Mouse (Mus musculus) myocyte (in vitro differentiated cells): ENCODE results near the gene Col4a6. TPM values are rescaled to one million over a fixed set of nuclear protein-coding genes. Genes with fewer than 3 reads are reported as not detected.

Source experiments
- H3K27me3 ChIP-seq: one replicate; pipeline ENCODE4 v1.6.1; 2011; ENCODE audit not compliant: control insufficient read depth, insufficient read depth, insufficient read length
- H3K36me3 ChIP-seq: one replicate; pipeline ENCODE4 v1.6.1; 2011; ENCODE audit not compliant: control insufficient read depth, insufficient read depth
- H3K4me2 ChIP-seq: one replicate; pipeline ENCODE4 v1.6.1; 2011; ENCODE audit warnings: low read depth, control low read depth
- H3K4me3 ChIP-seq: one replicate; pipeline ENCODE4 v1.5.1; 2011; ENCODE audit warnings: mild to moderate bottlenecking, control low read depth, moderate library complexity
- H3K79me2 ChIP-seq: one replicate; pipeline ENCODE4 v1.6.1; 2011; ENCODE audit not compliant: control insufficient read depth, insufficient read depth
- H3ac ChIP-seq: one replicate; pipeline ENCODE4 v1.6.1; 2011; ENCODE audit not compliant: control insufficient read depth, insufficient read length
- CEBPB ChIP-seq: IDR thresholded peaks from 2 replicates; pipeline ENCODE4 v1.6.1; 2011; ENCODE audit warnings: mild to moderate bottlenecking, moderate library complexity; ENCODE audit not compliant: poor library complexity, insufficient read depth, severe bottlenecking
- E2F4 ChIP-seq: IDR thresholded peaks from one replicate; pipeline ENCODE4 v1.6.1; 2011; ENCODE audit warnings: mild to moderate bottlenecking, control low read depth, moderate library complexity; ENCODE audit not compliant: insufficient read depth
- MAX ChIP-seq: IDR thresholded peaks from one replicate; pipeline ENCODE4 v1.6.1; 2011; ENCODE audit warnings: low read depth, mild to moderate bottlenecking, control low read depth
- MYOD1 ChIP-seq, 3 experiments: IDR thresholded peaks; one replicate each; pipeline ENCODE4 v1.6.1; 2011; ENCODE audit warnings: control low read depth in 2 of 3, low read depth in 2 of 3, mild to moderate bottlenecking in 2 of 3, moderate library complexity in 1 of 3; ENCODE audit not compliant: insufficient read length in 2 of 3, control insufficient read depth in 1 of 3
- MYOG ChIP-seq, 3 experiments: IDR thresholded peaks; one replicate each; pipeline ENCODE4 v1.6.1; 2011; ENCODE audit warnings: control low read depth in 2 of 3, low read depth in 2 of 3, mild to moderate bottlenecking in 2 of 3; ENCODE audit not compliant: insufficient read length in 2 of 3, control insufficient read depth in 1 of 3, insufficient read depth in 1 of 3
- POLR2A ChIP-seq: IDR thresholded peaks from one replicate; pipeline ENCODE4 v1.6.1; 2011; ENCODE audit warnings: low read depth, mild to moderate bottlenecking, control low read depth, moderate library complexity; ENCODE audit not compliant: insufficient read length
- POLR2AphosphoS2 ChIP-seq: IDR thresholded peaks from one replicate; pipeline ENCODE4 v1.6.1; 2011; ENCODE audit warnings: low read depth, control low read depth; ENCODE audit not compliant: insufficient read length
- REST ChIP-seq: IDR thresholded peaks from one replicate; pipeline ENCODE4 v1.6.1; 2011; ENCODE audit warnings: mild to moderate bottlenecking, control low read depth, moderate library complexity; ENCODE audit not compliant: insufficient read depth, insufficient read length
- SRF ChIP-seq: IDR thresholded peaks from one replicate; pipeline ENCODE4 v1.6.1; 2011; ENCODE audit warnings: low read depth; ENCODE audit not compliant: control insufficient read depth, insufficient read length
- TCF12 ChIP-seq: IDR thresholded peaks from one replicate; pipeline ENCODE4 v1.6.1; 2011; ENCODE audit warnings: mild to moderate bottlenecking, control low read depth; ENCODE audit not compliant: poor library complexity, insufficient read depth, severe bottlenecking
- TCF3 ChIP-seq: IDR thresholded peaks from one replicate; pipeline ENCODE4 v1.6.1; 2011; ENCODE audit warnings: low read depth, control low read depth; ENCODE audit not compliant: insufficient read length
- USF1 ChIP-seq: IDR thresholded peaks from one replicate; pipeline ENCODE4 v1.6.1; 2011; ENCODE audit warnings: low read depth, mild to moderate bottlenecking, control low read depth, moderate library complexity
- polyA plus RNA-seq: library from polyadenylated mRNA; unstranded; fragments of >200 nt; fragmentation: generic; extraction: Trizol; gene quantifications from one replicate; pipeline ENCODE4 v1.2.1, GENCODE M21; 2012; ENCODE audit warnings: missing spikeins

The Col4a6 gene
- polyA plus RNA-seq, 1 experiment, result 0.01 TPM

GRCm38 (mm10) chrX:141324201-141324600 lies 149.7 kb downstream of the Col4a6 start:
- no peaks in the 10 kb centered on the region for H3K79me2 ChIP-seq
- no peaks in the 10 kb centered on the region for H3K36me3 ChIP-seq
- TF ChIP-seq MYOG (IDR thresholded peaks at IDR 0.05; ENCODE audit: control insufficient read depth in 1 of 3, insufficient read depth in 1 of 3, insufficient read length in 2 of 3, low read depth in 2 of 3) (no peak), SRF (no peak), MYOD1 (IDR thresholded peaks at IDR 0.05; ENCODE audit: control insufficient read depth in 1 of 3, insufficient read length in 2 of 3, low read depth in 2 of 3) (no peak), CEBPB (no peak), POLR2A (no peak), TCF12 (no peak)
- no peak overlapping the region for H3K4me2 ChIP-seq
- H3K27me3 ChIP-seq, result no peaks in the 10 kb centered on the region
- H3ac ChIP-seq, result no peak overlapping the region
- no peak overlapping the region for H3K4me3 ChIP-seq

DNA sequence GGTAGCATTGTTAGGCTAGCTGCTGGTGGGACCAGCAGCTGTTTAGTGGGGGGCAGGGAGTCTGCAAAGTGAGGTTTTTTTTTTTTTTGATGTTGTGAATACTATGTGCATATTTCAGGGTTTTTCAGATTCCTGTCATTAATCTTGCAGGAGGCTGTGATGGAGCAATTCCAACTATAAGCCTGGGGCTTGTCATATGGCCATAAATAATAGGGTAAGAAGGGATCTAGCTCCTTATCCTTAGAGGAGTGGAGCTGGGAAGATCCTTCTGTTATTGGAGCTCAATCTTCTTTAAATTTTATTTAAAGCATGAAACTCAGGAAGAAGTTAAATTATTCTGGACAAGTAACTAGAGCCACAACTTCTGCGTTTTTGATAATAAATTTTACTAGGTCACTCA lies 157.7 kb downstream of the Col4a6 start:
- H3ac ChIP-seq, result no peak overlapping the region
- no peaks in the 10 kb centered on the region for H3K27me3 ChIP-seq
- H3K4me2 ChIP-seq, result no peak overlapping the region
- H3K36me3 ChIP-seq, result no peaks in the 10 kb centered on the region
- no peaks in the 10 kb centered on the region for H3K79me2 ChIP-seq
- TF ChIP-seq MAX, result no peak
- no peak for TF ChIP-seq MYOG (IDR thresholded peaks at IDR 0.05; ENCODE audit: control insufficient read depth in 1 of 3, insufficient read depth in 1 of 3, insufficient read length in 2 of 3, low read depth in 2 of 3)
- no peak for TF ChIP-seq SRF
- TF ChIP-seq USF1, result no peak
- TF ChIP-seq TCF3, result no peak
- TF ChIP-seq TCF12, result no peak
- no peak overlapping the region for H3K4me3 ChIP-seq

- no peak overlapping the region for H3K4me3 ChIP-seq
- H3K27me3 ChIP-seq, result no peaks in the 10 kb centered on the region
- no peak for TF ChIP-seq REST
- no peak for TF ChIP-seq MAX
- TF ChIP-seq POLR2AphosphoS2, result no peak
- no peak for TF ChIP-seq CEBPB
- TF ChIP-seq USF1, result no peak
- TF ChIP-seq E2F4, result no peak
- TF ChIP-seq MYOD1 (IDR thresholded peaks at IDR 0.05; ENCODE audit: control insufficient read depth in 1 of 3, insufficient read length in 2 of 3, low read depth in 2 of 3), result no peak
- TF ChIP-seq POLR2A, result no peak
- TF ChIP-seq SRF, result no peak
- no peak for TF ChIP-seq MYOG (IDR thresholded peaks at IDR 0.05; ENCODE audit: control insufficient read depth in 1 of 3, insufficient read depth in 1 of 3, insufficient read length in 2 of 3, low read depth in 2 of 3)
- TF ChIP-seq TCF12, result no peak
- TF ChIP-seq TCF3, result no peak
- H3K79me2 ChIP-seq, result no peaks in the 10 kb centered on the region
- H3ac ChIP-seq, result no peak overlapping the region
- H3K36me3 ChIP-seq, result no peaks in the 10 kb centered on the region
- no peak overlapping the region for H3K4me2 ChIP-seq
Observed at GRCm38 (mm10) chrX:141315795-141316194, 158.1 kb downstream of the Col4a6 start.

DNA sequence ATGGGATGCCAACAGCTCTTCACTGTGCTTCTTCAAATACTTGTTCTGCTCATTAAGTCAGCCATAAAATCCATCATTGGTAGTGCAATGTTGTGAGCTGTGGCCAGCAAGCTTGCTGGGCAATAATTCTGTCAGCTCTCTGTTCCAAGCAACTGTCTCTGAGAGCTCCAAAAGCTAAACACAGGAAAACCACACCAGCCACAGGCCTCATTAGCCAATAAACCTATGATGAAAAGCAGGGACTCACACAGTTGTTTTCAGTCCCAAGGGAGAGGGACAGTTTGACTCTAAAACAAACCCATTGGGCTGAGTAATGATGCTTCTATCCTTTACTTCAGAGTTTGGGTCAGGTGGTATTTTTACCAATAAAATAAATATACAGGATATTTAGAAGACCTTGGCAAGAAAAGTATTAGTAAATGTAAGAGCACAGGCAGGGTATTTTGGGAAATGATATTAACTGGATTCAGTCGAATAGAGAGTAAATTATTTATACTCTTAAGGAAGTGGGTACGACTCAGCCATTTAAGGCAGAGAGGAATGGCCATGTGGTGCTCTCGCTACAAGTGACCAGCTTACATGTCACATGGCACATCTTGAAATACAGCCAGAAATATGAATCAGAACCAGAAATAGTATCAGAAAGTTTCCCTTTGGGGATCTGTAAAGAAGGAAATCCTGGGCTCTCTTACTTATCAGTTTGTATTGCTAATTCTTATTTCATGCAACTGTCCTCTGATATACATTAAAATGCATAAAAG lies 181.0 kb downstream of the Col4a6 start:
- Histone ChIP-seq H3ac (no peak overlapping the region), H3K4me3 (no peak overlapping the region), H3K36me3 (no peaks in the 10 kb centered on the region), H3K27me3 (no peaks in the 10 kb centered on the region), H3K79me2 (no peaks in the 10 kb centered on the region), H3K4me2 (peak overlapping the region; percentile 47)
- TF ChIP-seq CEBPB, result 0 out of 2 replicates have a peak, but pooled peaks have one; percentile 51
- no peak for TF ChIP-seq POLR2AphosphoS2
- peak; percentile 82 for TF ChIP-seq USF1

DNA sequence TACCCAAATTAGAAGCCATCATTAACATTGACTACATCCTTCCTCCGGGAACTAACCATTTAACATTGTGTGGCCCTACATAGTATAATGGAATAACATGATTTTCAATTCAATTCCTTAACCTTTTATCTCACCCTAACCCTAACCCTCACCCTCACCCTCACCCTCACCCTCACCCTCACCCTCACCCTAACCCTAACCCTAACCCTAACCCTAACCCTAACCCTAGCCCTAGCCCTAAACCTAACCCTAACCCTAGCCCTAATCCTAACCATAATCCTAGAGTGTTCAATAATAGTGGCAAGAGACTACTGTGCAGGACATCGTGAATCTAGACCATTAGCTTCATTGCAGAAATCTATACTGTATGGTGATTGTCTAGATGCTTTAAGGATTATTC lies 197.5 kb downstream of the Col4a6 start:
- no peaks in the 10 kb centered on the region for H3K27me3 ChIP-seq

More for the DNA sequence above, 197.5 kb downstream of the Col4a6 start:
- TF ChIP-seq MYOG (IDR thresholded peaks at IDR 0.05; ENCODE audit: control insufficient read depth in 1 of 3, insufficient read depth in 1 of 3, insufficient read length in 2 of 3, low read depth in 2 of 3) (no peak), MYOD1 (IDR thresholded peaks at IDR 0.05; ENCODE audit: control insufficient read depth in 1 of 3, insufficient read length in 2 of 3, low read depth in 2 of 3) (no peak), USF1 (no peak), CEBPB (no peak), POLR2AphosphoS2 (no peak), REST (no peak), E2F4 (no peak), SRF (no peak), TCF3 (no peak), POLR2A (no peak), MAX (no peak), TCF12 (no peak)
- H3K4me3 ChIP-seq, result no peak overlapping the region
- H3ac ChIP-seq, result no peak overlapping the region
- no peaks in the 10 kb centered on the region for H3K36me3 ChIP-seq
- no peaks in the 10 kb centered on the region for H3K79me2 ChIP-seq
- H3K4me2 ChIP-seq, result no peak overlapping the region
